ENCODE assay signal across 8 mouse cellular contexts in the genomic region with DNA sequence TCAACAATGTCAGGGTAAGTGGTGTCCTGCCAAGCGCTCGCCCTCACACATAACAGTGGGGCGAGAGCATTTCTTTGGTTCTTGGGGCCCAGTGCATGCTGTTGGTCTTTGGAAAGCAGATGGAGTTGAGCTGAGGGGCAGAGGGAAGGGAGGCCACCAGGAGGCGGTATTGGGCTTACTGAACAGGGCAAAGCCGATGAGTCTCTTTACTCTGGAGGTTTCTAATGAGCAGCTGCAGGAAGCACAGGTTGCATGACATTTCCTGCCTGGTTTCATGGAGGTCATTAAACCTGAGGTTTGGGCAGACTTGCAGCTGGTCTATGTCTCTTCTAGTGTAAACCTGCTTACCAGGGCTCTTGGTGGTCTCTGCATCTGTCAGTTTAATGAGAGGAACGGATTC. TPM values are rescaled to one million over a fixed set of nuclear protein-coding genes. Genes with fewer than 3 reads are reported as not detected.
DNase-seq lines count a peak whose midpoint lies in the region; ATAC-seq lines count a peak whose summit lies in the region.

No protein-coding gene starts in this region.

- WGBS in neural tube, embryonic 15.5 days, result 76% methylated on average over 6 of the region's 6 CpGs

- H3K36me3 ChIP-seq in neural tube, embryonic 15.5 days, result peaks cover 84% of the 10 kb centered on the region

- DNase-seq in cerebellum, postnatal 10 days, result peak; percentile 77 to 80
- DNase-seq in neural tube, embryonic 10.5 days (ENCODE audit: extremely low spot score, low spot score), result peak; percentile 36
- peak; percentile 30 to 55 for DNase-seq in cerebellum, postnatal 36 days
- DNase-seq in kidney, adult 18-20 months, result peak; percentile 52
- DNase-seq in lung, postnatal 14 days, result peak; percentile 71
- peak; percentile 49 to 51 for DNase-seq in thymus, adult 18-20 months

- no peak overlapping the region for H3K9ac ChIP-seq in neural tube, embryonic 15.5 days (replicated peaks)

- no peak for ATAC-seq in cerebellum, adult (ENCODE audit: insufficient number of reproducible peaks, low FRiP score, low TSS enrichment)
- ATAC-seq in neural tube, embryonic 15.5 days (ENCODE audit: low FRiP score), result no peak

- H3K9me3 ChIP-seq in neural tube, embryonic 15.5 days (replicated peaks), result no peaks in the 10 kb centered on the region

- H3K4me3 ChIP-seq in neural tube, embryonic 15.5 days (replicated peaks), result no peak overlapping the region

- no peaks in the 10 kb centered on the region for H3K27me3 ChIP-seq in neural tube, embryonic 15.5 days (replicated peaks)

- no peak overlapping the region for H3K4me2 ChIP-seq in neural tube, embryonic 15.5 days

- H3K27ac ChIP-seq in neural tube, embryonic 15.5 days (replicated peaks), result no peak overlapping the region

- H3K4me1 ChIP-seq in neural tube, embryonic 15.5 days, result peaks cover 8% of the 10 kb centered on the region

RNA-seq across cellular contexts. Expression of a gene that starts 9.5 kb away (rescaled TPM):
- 149 and 154 TPM in 2 replicates for polyA plus RNA-seq in neural tube, embryonic 15.5 days (2015; fragmentation: Nextera tagmentation; extraction: Ambion mirVana)

RNA-seq across cellular contexts. Expression of a gene that starts 28.3 kb away (rescaled TPM):
- polyA plus RNA-seq in neural tube, embryonic 15.5 days (2015; fragmentation: Nextera tagmentation; extraction: Ambion mirVana), result 1.00 and 3.0 TPM in 2 replicates

RNA-seq across cellular contexts. Expression of a gene that starts 43.8 kb away (rescaled TPM):
- polyA plus RNA-seq in neural tube, embryonic 15.5 days (2015; fragmentation: Nextera tagmentation; extraction: Ambion mirVana), result 26.8 and 27.7 TPM in 2 replicates

RNA-seq across cellular contexts. Expression of a gene that starts 48.6 kb away (rescaled TPM):
- polyA plus RNA-seq in neural tube, embryonic 15.5 days (2015; fragmentation: Nextera tagmentation; extraction: Ambion mirVana), result 43.0 and 44.7 TPM in 2 replicates
